Mouse (Mus musculus): ENCODE measurements around the gene Tpx2.

DNA sequence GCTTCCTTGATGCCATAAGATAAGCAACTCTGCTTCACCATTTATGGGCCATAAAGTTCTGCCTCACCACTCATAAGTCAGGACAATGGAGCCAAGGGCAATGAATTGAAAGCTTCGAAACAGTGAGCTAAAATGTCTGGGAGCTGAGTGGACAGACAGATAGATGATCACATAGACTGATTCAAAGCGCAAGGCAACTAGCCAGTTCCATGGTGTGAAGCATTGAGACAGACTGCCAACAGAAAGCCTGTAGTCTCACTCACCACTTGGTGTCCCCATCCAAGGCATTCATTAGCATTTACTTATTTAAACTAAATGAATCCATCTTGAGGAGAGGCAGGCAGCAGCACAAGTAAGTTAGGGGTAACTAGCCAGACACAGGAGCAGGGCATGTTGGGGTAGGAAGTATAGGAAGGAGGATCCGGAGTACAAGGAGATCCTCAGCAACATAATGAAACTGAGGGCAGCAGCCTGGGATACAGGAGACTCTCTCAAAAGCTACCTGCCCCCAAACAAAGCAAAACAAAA lies 28.6 kb upstream of the Tpx2 start:
- TF ChIP-seq POLR2A (IDR thresholded peaks at IDR 0.05; ENCODE audit: borderline replicate concordance, insufficient read depth, low read length) (no peak), CTCF (IDR thresholded peaks at IDR 0.05; ENCODE audit: borderline replicate concordance, insufficient read depth, low read depth, low read length) (no peak)

All from cerebellum, adult 2 months (tissue).